Mouse (Mus musculus) frontal cortex, postnatal 25 days (tissue): Measurements from ENCODE around the gene Rpe.
"Not testable (repeated sequence)": the region's sequence is repeated elsewhere in the genome, so short reads cannot be mapped to it uniquely, and the experiment has no call there.

Source experiments
- DNase-seq, 2 experiments: peaks; one replicate each; pipeline ENCODE4 v3.0.0; 2022; ENCODE audit warnings: low spot score in 2 of 2

The Rpe gene

DNA sequence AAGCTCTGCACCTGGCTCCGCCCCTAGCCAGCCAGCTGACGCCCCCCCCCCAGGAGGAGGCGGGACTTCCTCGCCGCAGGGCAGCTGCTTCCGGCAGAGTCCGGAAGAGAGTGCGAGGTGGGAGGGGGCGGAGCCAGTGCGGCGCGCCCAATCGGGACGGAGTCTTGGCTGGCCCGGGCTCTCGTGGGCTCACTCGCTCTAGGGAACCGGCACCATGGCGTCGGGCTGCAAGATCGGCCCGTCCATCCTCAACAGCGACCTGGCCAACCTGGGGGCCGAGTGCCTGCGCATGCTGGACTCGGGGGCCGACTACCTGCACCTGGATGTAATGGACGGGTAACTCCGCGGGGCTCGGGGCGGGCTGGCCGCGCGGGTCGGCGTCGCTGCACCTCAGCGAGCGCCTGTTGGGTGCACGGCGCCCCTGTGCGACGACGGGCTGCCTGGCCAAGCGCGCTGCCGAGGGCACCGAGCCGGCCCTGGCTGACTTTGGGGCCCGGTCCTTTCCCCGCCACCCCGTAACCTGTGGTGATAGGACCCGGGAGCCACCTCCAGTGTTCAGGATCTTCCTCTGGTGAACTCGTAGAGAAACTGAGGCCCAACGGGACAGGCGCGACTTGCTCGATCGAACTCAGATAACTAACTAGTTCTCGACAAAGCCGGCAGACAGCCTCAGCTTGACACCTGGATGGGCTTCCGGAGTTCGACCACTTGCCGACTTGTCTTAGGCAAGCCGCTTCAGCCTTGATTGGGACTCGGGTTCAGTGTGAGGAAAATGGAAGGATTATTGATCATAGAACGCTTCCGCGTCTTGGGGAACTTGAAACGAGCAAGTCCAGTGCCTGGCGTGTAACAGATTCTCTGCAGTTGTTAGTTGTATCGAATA, at the start of gene Rpe:
Gene Rpe, plus strand, starts transcription at position 139 of the 883 bp plus-strand sequence.
- DNase-seq: peak; percentile 76 to 83

DNA sequence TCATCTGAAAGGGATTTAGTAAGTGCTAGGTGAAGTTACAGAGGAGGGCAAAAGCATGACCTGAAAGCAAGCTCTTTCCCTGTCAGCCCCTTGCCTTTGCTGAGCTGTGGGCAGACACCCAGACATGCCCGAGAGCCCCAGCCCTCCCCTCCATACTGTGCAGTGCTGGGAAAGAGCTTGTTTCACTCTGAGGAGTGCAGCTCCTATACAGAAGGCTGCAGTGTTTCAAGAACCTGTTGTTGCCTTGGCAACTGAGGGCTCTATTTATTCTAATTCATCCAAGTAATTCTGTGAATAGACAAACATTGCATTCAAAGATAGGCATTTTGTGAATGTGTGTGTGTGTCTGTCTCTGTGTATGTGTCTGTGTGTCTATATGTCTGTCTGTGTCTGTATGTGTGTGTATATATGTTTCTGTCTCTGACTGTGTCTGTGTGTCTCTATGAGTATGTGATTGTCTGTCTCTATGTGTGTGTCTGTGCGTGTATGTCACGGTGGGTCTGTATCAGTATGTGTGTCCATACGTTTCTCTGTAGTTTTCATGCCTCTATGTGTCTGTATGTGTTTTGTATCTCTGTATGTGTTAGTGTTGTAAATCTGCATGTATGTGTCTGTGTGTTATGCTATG, 45.4 kb upstream of the Rpe start:
- DNase-seq: no peak

DNA sequence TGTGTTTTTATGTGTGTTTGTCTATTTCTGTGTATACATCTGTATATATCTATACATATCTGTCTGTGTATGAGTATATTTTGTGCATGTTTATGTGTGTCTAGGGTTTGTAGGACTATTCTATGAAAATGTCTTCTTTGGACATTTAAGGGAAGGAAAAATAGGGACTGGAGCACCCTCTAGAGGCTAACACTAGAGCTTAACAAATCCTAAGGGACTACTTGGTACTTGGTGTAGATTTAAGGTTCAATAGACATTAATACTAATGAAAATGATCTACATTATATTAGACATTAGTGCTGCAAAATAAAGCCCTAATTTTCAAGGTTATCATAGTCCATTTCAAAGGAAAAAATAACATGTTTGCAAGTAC, 44.9 kb upstream of the Rpe start:
- no peak for DNase-seq

DNA sequence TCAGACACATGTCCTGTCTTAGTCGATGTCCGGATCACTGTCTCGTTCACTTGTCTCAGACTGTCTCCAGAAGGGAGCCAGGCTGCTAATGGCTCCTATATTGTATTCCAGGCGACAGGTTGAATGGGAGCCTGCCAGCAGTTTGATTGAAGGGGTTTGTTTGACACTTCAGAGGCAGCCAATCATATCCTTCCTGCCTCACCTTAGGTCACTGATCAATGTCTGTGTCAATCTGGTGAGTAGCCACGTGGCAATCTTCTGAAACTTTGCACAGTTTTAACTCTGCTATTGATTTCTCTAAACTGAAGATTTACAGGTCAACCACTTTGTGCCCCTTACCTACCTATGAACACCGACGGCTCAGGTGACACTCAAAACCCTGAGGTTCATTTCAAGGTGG, 29.2 kb upstream of the Rpe start:
- no peak for DNase-seq

DNA sequence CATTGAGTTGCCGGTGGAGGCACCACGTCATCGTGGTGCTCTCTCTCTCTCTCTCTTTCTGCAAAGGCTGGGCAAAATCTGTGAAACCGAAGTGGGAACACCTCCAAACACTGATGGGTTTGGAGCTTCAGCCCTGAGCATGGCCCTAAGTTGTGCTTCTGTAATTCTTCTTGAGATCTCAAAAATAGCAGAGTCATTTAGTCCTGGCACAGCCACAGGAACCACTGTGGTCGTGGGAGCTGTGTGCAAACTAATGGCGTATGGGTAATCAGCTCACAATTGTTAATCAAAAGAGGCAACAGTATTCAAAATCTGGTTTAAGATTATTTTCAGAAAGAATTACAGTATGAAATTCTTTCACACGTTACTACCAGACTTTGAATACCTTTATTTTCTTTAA, 27.8 kb upstream of the Rpe start:
- no peak for DNase-seq

DNA sequence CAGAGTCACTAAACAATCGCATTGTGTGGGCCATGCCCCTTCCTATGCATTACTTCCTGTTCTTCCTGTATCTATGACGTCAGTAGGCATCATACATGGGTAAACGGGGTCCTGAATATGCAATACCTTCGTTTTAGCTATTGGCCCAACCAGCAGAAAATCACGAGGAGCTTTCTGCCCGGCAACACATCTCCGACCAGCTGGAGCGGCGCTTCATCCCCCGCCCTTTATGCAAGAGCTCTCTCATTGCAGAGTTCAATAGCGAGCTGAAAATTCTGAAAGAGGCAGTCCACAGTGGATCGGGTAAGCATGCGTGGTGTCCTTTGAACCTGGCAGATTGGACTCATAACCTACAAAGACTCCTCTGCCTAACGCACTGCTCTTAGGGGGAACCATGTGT, 22.7 kb upstream of the Rpe start:
- no peak for DNase-seq

- no peak for DNase-seq
These were observed 22.0 kb upstream of the Rpe start for GRCm38 (mm10) chr1:66678662-66679061.

DNA sequence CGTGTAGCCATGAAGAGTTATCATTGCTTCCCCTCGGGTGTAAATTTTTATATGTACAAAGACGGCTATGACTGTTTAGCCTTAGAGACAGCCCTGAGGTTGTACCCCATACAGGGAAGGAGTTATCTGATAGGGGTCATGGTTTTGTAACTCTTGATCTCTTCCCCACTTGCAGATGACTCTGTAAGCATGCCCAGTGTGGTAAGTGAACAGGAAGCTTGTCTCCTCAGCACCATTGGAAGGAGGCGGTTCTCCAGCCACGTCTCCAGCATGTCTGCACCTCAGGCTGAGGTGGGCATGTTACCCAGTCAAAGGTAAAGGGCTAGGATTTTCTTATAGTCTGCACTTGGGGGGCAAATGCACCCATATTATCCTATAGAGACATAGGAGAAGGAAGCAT, 17.7 kb upstream of the Rpe start:
- DNase-seq: no peak

DNA sequence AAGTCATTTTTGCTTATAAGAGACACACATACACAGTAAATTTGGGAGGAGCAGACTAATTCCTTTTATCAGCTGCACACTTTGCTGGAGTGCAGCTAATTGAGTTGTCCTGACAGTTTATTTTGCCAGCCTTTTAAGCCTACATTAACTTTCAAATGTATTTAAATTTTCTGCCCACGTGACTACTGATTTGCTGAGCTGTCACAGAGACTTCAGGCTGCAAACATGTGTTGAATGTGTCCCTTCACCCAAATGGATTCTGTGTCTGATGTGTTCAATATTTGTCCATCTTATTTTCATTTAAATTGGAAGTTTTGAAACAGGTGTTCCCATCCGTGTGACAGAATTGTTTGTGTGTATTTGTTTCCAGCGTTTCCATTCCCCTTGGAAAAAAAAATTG, 8.9 kb upstream of the Rpe start:
- DNase-seq: no peak

DNA sequence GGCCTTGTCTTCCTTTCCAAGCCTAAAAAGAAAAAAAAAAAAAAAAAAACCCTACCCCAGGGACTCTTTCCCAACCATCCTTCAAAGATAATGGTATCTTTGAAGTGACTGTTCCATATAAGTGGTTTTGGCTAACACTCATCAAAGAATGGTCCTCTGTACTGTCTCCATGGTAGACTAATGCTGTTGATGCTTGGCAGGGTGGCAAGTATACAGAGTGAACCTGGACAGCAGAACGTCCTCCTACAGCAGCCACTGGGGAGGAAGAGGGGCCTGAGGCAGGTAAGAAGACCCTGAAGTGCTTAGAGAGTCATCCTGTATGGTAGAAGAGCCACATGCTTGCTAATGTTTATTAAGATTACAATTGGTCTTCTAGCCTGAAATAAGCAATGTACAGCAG, 8.3 kb upstream of the Rpe start:
- DNase-seq: no peak

GRCm38 (mm10) chr1:66692780-66693392, 7.7 kb upstream of the Rpe start:
- no peak for DNase-seq

GRCm38 (mm10) chr1:66694266-66694665, 6.4 kb upstream of the Rpe start:
- no peak for DNase-seq

GRCm38 (mm10) chr1:66695296-66695695, 5.3 kb upstream of the Rpe start:
- no peak for DNase-seq

- DNase-seq: not testable (repeated sequence)
These were observed 1.0 kb upstream of the Rpe start for GRCm38 (mm10) chr1:66699630-66700029.

DNA sequence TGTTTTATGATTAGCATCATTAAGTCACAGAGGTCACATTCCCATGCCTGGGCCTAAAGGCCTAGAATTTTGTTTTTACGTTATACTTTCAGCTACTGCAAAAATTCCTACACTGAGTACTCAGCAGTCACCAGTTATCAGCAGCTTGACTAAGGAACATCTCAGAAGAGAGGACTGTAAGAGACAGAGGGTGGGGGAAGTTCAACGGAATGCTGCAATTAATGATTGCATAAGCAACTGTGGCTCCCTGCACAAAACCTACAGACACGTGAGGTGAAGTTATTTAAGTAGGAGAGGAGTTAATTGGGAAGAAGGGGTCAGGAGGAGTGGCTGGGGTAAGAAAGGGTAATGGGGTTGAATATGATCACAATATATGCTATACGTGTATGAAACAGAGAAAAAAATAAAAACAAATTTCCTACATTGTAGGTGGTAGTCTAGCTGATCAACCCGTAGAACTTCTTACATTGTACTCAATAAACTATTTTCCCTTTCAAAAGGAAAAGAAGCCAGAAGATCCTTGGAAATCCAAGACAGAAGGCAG, 410 bp upstream of the Rpe start:
- no peak for DNase-seq

DNA sequence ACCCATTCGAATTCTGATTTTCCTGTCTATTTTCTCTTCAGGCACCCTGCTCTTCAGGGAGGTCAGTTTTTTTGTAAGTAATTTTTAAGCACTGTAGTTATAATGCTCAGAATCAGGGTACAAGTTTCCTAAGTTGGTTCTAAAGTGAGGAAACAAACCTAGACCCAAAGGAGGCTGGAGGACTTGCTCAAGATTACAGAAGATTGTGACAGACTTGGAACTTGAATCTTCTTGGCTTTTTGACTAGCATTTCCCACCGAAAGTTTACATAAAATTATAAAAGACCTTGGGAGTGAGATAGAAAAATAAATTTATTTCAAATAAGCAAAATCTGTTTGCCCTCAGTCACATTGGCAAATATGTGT, 927 bp downstream of the Rpe start:
- no peak for DNase-seq

- no peak for DNase-seq
These were observed 2.2 kb downstream of the Rpe start for GRCm38 (mm10) chr1:66702623-66703345.

GRCm38 (mm10) chr1:66704523-66704922, 3.9 kb downstream of the Rpe start:
- DNase-seq: no peak

GRCm38 (mm10) chr1:66712859-66713258, 12.2 kb downstream of the Rpe start:
- DNase-seq: no peak

DNA sequence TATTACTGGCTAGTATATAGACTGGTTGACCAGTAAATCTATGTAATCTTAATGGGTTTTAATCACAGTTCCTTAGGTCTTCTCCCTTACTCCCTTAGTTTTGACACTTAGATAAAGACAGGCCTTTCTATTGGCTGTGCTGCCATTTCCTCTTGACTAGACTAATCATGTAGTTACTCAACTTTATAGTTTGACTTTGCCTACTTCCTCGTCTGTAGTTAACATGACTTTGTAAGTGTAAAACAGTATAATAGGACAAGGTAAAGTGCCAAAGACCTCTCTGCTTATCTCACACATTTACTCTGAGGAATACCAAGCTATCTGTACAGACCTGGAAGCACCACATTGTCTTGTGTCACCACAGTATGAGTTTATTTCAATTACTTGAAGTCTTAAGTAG, 29.9 kb downstream of the Rpe start:
- DNase-seq: no peak

- no peak for DNase-seq
These were observed 68.1 kb downstream of the Rpe start for GRCm38 (mm10) chr1:66768764-66769163.
